Mouse (Mus musculus) T-cell, adult 2 months (primary cell): ENCODE measurements at regions not wholly inside any gene's neighbourhood (a gene's known extent, or its start where the extent isn't known, plus 50 kb on each side); places are given as distances from the start of the nearest gene placed in this dataset.
"Not testable (repeated sequence)": the region's sequence is repeated elsewhere in the genome, so short reads cannot be mapped to it uniquely, and the experiment has no call there.

Source experiments
- DNase-seq: peaks from one replicate; pipeline ENCODE4 v3.0.0; 2022; ENCODE audit warnings: low spot score

GRCm38 (mm10) chr16:49409235-49409634, 289.8 kb upstream of the Ift57 start:
- no peak for DNase-seq

GRCm38 (mm10) chr16:49430296-49430695, 268.7 kb upstream of the Ift57 start:
- DNase-seq = no peak

- no peak for DNase-seq
Measured at GRCm38 (mm10) chr16:49431902-49432301, 267.1 kb upstream of the Ift57 start.

- DNase-seq = no peak
Measured at GRCm38 (mm10) chr16:49441225-49441624, 257.8 kb upstream of the Ift57 start.

GRCm38 (mm10) chr16:49447356-49447755, 251.7 kb upstream of the Ift57 start:
- DNase-seq = not testable (repeated sequence)

- no peak for DNase-seq
Measured at GRCm38 (mm10) chr16:49493881-49494280, 205.2 kb upstream of the Ift57 start.

GRCm38 (mm10) chr16:49497521-49498010, 201.5 kb upstream of the Ift57 start:
- DNase-seq = no peak

- peak; percentile 47 for DNase-seq
Measured at GRCm38 (mm10) chr16:49500818-49501217, 198.2 kb upstream of the Ift57 start.

- peak; percentile 50 for DNase-seq
Measured at GRCm38 (mm10) chr16:49503897-49504413, 195.1 kb upstream of the Ift57 start.

GRCm38 (mm10) chr16:49504669-49505068, 194.4 kb upstream of the Ift57 start:
- no peak for DNase-seq

- no peak for DNase-seq
Measured at GRCm38 (mm10) chr16:49505271-49505670, 193.8 kb upstream of the Ift57 start.

- no peak for DNase-seq
Measured at GRCm38 (mm10) chr16:49518844-49519243, 180.2 kb upstream of the Ift57 start.

- no peak for DNase-seq
Measured at GRCm38 (mm10) chr16:49520411-49520810, 178.6 kb upstream of the Ift57 start.

GRCm38 (mm10) chr16:49521685-49522084, 177.3 kb upstream of the Ift57 start:
- DNase-seq = no peak

GRCm38 (mm10) chr16:49522576-49522975, 176.5 kb upstream of the Ift57 start:
- DNase-seq = no peak

GRCm38 (mm10) chr16:49528618-49529017, 170.4 kb upstream of the Ift57 start:
- not testable (repeated sequence) for DNase-seq

- no peak for DNase-seq
Measured at GRCm38 (mm10) chr16:49529060-49529459, 170.0 kb upstream of the Ift57 start.

GRCm38 (mm10) chr16:49530051-49530450, 169.0 kb upstream of the Ift57 start:
- DNase-seq = no peak

- DNase-seq = no peak
Measured at GRCm38 (mm10) chr16:49532071-49532686, 166.9 kb upstream of the Ift57 start.

- no peak for DNase-seq
Measured at GRCm38 (mm10) chr16:49533498-49533998, 165.5 kb upstream of the Ift57 start.

- no peak for DNase-seq
Measured at GRCm38 (mm10) chr16:49550231-49550630, 148.8 kb upstream of the Ift57 start.

- DNase-seq = no peak
Measured at GRCm38 (mm10) chr16:49570031-49570430, 129.0 kb upstream of the Ift57 start.

- DNase-seq = no peak
Measured at GRCm38 (mm10) chr16:49572485-49573170, 126.4 kb upstream of the Ift57 start.
